Mouse (Mus musculus): ENCODE measurements around the gene Mgat4d.
"Not testable (repeated sequence)": the region's sequence is repeated elsewhere in the genome, so short reads cannot be mapped to it uniquely, and the experiment has no call there.

Mgat4d gene

DNA sequence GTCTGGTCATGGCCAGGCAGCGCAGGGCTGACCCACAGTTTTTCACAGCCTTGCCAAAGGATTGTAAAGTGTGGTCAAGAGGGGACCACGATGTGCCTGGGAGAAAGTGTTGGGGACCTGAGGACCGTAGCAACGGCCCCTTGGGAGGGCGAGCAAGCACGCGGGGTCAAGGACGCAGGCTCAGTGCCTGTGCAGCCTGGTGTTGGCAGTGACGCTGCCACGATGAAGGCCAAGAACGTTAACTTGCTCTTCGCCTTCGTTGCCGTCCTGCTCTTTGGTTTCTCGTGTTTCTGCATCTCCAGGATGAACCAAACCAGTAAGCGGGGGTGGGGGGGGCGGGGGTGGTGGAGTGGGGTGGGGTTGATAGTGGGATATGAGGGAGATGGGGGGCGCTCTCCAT lies at the start of gene Mgat4d:
Mgat4d (plus strand) TSS at position 209 of the 400 bp plus-strand sequence.
- DNase-seq (ENCODE audit: low spot score in 2 of 2) = no peak

DNA sequence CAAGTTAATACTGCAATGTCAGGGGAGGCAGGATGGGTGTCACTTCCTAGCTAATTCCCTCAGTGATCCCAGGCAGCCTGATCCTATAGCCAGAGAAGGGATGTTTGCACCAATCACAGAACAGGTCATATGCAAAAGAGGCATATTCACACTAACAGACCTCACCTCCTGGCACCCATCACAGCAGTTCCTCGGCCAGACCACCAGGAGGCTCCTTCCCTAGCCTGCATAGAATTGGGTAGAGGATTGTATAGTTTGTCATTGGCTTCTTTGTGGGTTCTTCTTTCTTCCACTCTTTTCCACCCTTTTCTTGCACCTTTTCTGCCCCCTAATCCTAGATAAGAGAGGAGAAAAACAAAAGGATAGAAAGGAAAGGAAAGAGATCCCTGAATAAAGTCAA lies 48.1 kb upstream of the Mgat4d start:
- DNase-seq (ENCODE audit: low spot score in 2 of 2) = no peak

- DNase-seq (ENCODE audit: low spot score in 2 of 2) = no peak
Measured at GRCm38 (mm10) chr8:83304946-83305345, 43.3 kb upstream of the Mgat4d start.

GRCm38 (mm10) chr8:83309836-83310235 lies 38.4 kb upstream of the Mgat4d start:
- DNase-seq (ENCODE audit: low spot score in 2 of 2) = no peak

- not testable (repeated sequence) for DNase-seq (ENCODE audit: low spot score in 2 of 2)
Measured at GRCm38 (mm10) chr8:83315084-83315483, 33.2 kb upstream of the Mgat4d start.

DNA sequence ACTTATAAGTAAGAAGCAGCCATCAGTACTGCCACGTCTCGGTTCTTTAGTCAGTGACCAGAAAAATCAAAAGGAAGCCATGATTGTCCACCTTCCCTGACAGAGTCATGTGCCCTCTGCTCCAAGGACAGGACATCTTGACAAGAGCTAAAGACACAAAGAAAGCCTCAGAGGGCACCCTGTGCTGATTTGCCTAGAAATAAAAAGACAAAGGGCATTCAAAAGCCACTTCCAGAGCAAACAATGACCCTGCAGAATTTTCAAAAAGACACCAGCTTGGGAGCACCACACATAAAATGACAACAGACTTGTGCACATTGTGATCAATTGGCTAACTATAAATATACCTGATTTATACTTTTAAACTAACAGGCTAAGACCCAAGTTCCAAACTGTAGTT lies 32.6 kb upstream of the Mgat4d start:
- no peak for DNase-seq (ENCODE audit: low spot score in 2 of 2)

GRCm38 (mm10) chr8:83320543-83320942 lies 27.7 kb upstream of the Mgat4d start:
- DNase-seq (ENCODE audit: low spot score in 2 of 2) = no peak

DNA sequence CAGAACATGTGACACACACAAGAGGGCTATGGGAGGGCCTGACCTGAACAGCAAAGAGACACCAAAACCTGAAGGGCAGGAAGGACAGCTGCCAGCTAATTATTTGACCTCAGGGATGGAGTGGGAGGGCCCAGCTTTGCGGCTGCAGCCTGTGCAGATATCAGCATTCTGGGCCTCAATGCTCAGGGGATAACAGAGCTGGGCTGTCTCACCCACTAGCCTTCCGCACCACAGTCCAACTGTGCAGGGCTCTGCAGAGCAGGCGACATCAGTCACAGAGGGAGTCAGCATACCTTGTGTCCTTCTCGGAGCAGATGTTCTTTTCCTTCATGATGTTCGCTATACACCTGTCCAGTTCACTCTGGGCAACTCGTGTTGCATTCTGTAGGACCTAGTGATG lies 25.9 kb upstream of the Mgat4d start:
- no peak for DNase-seq (ENCODE audit: low spot score in 2 of 2)

- no peak for DNase-seq (ENCODE audit: low spot score in 2 of 2)
Measured at GRCm38 (mm10) chr8:83323056-83323455, 25.2 kb upstream of the Mgat4d start.

DNA sequence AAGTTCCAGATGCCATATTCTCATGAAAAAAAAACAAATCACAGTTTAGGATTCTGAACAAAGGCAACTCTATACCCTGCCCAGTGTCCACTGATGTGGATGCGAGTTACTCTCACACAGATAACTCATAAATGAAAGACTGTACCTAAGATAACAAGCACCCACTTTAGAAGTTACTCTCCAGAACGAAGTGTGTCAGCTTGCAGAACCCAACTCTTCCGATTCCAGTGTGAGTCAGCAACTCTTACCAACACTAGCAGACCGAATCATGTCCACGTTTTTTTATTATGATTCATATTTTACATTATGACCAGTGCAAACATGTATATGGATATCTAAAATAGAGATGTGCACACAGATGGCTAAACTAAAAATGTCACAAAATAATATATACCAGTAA lies 20.4 kb upstream of the Mgat4d start:
- DNase-seq (ENCODE audit: low spot score in 2 of 2) = no peak

- DNase-seq (ENCODE audit: low spot score in 2 of 2) = peak in 1 of 2 experiments; percentile 10
Measured at GRCm38 (mm10) chr8:83331567-83331898, 16.7 kb upstream of the Mgat4d start.

- peak; percentile 95 to 99 for DNase-seq (ENCODE audit: low spot score in 2 of 2)
Measured at GRCm38 (mm10) chr8:83331899-83332697, 16.2 kb upstream of the Mgat4d start, which contains the start of gene Elmod2. Gene Elmod2, minus strand, starts transcription at chr8:83332486.

GRCm38 (mm10) chr8:83332864-83333263 lies 15.4 kb upstream of the Mgat4d start:
- DNase-seq (ENCODE audit: low spot score in 2 of 2) = no peak

DNA sequence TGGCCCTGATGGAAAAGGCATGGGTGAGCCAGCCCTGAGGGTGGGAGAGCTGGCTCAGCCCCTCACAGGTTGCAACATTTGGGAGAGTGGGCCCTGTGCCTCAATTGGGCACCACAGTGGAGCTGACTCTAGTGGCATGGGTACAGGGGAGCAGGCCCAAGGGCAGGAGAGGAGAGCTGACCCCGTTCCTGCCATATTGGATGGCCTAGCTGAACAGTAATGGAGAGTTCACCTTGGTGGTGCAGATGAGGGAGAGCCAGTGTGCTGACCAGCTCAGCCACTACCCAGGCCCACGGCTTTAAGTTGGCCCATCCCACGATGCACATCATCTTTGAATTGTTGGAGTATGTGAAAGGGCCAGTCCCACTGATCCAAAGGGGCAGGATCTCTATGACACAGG lies 6.2 kb upstream of the Mgat4d start:
- DNase-seq (ENCODE audit: low spot score in 2 of 2) = no peak

DNA sequence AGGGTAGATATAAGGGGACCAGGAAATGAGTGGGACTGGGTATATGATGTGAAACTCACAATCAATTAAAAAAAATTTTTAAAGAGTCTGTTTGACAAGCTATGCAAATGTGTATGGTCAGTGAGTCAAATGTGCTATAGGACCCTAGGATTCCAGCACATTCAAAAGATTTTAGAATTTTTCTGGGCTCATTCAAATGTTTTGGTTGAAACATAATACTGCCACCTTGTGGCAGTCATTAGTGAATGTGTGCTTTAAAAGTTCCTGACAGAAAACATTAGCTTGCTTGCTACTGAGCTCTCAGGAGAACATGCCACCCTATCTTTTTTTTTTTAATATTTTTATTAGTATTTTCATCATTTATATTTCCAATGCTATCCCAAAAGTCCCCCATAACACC lies 5.6 kb upstream of the Mgat4d start:
- DNase-seq (ENCODE audit: low spot score in 2 of 2) = no peak

- no peak for DNase-seq (ENCODE audit: low spot score in 2 of 2)
Measured at GRCm38 (mm10) chr8:83351315-83351714, 3.0 kb downstream of the Mgat4d start.

DNA sequence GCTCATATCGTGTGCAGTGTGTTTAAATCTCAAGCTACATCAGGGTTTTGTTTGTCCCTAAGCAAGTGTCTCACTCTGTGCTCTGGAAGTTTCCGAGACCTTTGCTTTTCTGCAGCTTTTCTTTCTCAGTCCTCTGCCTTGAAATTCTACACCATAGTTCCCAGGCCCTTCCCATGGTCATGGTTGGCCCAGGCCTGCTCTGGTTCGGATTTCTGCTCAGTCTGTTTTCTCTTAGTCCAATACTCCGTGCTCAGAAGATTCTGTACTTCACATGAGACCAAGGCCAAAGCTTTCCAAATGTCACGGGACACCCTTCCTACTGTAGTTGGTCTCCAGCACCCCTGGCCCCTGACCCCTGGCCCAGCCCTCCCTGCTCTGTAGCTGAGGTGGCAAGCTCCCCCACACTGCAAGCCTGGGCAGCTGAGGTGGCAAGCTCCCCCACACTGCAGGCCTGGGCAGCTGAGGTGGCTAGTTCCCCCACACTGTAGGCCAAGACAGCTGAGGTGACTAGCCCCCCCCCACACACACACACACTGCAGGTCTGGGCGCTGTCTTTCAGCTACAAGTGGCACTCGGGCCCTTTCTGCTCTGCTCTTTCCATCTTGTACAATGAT lies 15.0 kb downstream of the Mgat4d start:
- DNase-seq (ENCODE audit: low spot score in 2 of 2) = no peak

DNA sequence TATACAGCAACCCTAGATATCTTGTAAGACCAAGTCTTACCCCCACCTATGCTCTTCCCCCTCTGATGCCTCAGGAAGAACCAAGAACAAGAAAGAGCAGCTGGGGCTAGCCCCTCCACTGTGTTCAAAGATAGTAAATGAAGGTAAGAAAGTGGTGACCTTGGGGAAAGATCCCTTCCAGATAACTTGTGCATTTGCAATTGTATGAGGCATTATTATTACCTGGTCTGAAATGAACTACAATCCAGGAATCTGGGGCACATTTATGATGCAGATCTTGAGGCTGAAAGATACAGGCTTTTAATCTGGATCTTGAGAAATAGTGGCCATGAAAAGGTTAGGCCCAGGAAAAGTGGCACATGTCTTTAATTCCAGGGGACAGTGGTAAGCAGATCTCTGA lies 29.0 kb downstream of the Mgat4d start:
- DNase-seq (ENCODE audit: low spot score in 2 of 2) = no peak

- DNase-seq (ENCODE audit: low spot score in 2 of 2) = no peak
Measured at GRCm38 (mm10) chr8:83380141-83380540, 31.9 kb downstream of the Mgat4d start.

GRCm38 (mm10) chr8:83381016-83381415 lies 32.7 kb downstream of the Mgat4d start:
- DNase-seq (ENCODE audit: low spot score in 2 of 2) = no peak

GRCm38 (mm10) chr8:83382850-83383249 lies 34.6 kb downstream of the Mgat4d start:
- no peak for DNase-seq (ENCODE audit: low spot score in 2 of 2)

DNA sequence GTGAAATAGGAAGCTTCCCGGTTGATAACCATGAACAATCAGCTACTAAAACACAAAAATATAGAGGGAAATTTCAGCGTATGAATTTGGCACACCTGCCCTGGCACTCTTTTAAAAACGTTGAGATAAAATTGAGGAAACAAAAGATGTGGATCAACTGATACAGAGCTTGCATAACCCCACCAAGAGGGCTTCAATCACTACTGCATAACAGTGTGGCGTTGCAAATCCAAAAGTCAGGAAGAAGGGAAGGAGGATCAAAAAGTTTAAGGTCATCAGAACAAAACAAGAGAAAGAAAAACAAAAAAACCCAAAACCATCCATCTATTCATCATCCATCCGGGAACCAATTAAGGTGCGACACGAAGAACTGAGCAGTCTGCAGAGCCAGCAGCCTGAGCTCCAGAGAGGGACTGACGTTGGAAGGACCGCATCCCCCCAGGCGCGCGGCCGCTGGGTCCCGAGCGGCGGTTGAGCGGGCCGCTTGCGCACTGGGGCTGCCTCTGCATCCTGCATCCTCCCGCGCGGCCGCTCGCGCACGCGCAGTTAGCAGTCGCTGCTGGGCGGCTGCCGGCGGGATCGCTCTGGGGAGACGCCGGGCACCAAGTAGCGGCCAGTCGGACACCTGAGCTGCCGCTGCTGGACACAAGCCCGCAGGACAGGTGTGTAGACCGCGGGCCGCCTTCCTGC lies 41.2 kb downstream of the Mgat4d start, which contains the start of gene Clgn:
Clgn (plus strand) TSS at position 552 of the 690 bp plus-strand sequence.
- DNase-seq (ENCODE audit: low spot score in 2 of 2) = peak; percentile 43 to 65

All from cerebellum, postnatal 4 days (tissue).